Mouse (Mus musculus) urinary bladder, postnatal 36 days (tissue): ENCODE data around the gene Tmem91.
A peak's percentile ranks its signal among the peaks of the same experiment; 100 is the strongest.

Source experiments
- DNase-seq, 2 experiments: peaks; one replicate each; pipeline ENCODE4 v3.0.0; 2022; ENCODE audit warnings: low spot score in 2 of 2, mixed read lengths in 1 of 2

Gene Tmem91

DNA sequence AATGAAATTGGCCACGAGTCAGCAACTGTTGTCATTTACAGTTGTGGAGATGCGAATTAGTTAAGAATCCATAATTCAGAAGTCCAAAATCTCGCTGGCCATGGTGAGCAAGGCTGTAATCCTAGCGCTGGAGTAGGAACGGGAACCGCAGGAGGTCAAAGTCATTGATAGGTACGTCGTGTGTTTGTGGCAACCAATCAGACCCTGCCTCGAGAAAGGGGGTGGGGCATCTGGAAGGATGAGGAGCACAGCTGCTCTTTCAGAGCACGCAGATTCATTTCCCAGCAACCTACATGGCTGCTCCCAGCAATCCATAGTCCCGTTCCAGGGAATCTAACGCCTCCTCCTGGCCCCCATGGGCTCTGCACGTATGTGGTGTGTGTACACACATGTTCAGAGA is 24.9 kb upstream of the Tmem91 start:
- DNase-seq: no peak

DNA sequence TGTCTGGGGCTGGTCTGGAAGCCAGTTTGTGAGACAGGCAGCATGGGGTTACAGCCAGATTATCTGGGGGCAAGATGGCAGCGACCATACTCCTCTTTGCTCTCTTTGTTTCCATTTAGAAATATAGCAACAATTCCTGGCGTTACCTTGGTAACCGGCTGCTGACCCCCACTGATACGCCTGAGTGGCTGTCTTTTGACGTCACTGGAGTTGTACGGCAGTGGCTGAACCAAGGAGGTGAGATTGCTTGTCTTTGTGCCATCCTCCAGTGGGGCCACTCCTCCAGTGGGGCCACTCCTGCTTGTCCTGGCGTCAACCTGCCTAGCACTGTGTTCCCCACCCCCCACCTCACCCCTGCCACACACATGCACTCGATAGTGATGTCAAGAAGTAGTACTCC is 19.1 kb upstream of the Tmem91 start:
- no peak for DNase-seq

DNA sequence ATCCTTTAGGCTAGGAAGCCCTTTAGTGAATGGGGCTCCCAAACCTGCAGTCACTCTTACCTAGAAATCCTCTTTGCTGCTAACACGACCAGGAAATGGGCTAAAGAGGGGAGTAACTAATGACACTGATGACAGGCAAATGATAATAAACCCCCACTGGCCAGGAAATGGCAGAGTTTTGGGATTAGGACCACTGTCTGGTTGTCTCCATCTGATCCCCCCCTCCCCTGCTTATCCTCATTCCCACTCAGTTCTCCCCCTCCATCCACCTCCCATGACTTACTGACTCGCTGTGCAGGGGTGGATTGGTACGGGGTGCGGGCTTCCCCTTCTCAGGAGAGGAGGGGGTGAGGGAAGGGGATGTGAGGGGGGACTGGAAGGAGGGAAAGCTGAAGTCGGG is 15.1 kb upstream of the Tmem91 start:
- no peak for DNase-seq

DNA sequence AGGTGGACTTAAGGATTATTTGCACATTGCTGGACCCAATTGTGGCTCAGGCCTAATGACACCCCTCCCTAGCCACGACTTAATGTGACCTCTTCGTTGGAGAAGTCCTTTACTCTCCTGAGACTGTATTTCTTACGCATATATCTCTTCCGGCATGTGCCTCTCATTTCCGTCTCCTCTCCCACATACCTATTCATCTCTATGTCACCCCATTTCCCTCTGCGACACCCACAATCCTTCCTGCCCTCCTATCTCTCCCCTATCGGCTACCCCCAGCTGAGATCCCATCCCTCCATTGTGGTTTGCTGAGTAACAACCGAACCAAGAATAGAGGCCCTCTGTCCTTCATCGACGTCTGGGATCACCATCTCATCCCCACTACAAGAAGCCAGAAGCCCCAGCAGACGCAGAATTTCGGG is 14.6 kb upstream of the Tmem91 start:
- no peak for DNase-seq

DNA sequence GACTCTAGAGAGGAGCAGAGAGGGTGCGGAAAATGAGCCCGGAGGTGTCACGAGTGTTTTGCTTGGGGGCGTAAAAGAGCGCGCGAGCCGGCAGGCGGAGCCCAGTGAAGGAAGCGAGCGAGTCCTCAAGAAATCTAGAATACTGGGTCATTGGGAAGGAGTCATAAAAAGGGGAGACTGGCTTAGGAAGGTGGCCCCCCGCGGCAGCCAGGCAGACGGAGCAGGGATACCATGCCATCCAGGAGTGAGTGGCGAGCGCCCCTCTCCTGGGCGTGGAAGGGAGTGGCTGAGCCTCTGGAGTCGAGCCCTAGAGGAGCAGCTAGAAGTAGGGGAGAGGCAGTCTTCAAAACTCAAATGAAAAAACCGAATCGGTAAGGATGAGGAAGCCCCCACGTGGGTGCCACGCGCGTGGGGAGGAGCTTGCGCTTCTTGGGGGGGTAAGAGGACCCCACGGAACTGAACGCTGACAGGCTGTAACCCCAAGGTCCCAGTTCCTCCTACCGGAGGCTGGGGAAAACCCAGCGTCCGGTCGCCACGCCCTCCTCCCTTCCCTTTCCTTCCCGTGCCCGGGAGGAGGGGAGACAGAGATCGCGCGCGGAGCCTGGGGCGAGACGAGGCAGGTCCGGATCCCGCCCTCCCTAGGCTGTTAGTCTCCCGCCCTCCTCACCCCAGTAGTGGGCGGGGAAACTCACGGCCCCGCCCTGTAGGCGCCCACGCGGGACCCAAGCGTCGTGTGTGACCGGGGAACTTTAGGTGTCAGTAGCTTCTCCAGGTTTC is 14.0 kb upstream of the Tmem91 start:
- DNase-seq: peak; percentile 78 to 87

DNA sequence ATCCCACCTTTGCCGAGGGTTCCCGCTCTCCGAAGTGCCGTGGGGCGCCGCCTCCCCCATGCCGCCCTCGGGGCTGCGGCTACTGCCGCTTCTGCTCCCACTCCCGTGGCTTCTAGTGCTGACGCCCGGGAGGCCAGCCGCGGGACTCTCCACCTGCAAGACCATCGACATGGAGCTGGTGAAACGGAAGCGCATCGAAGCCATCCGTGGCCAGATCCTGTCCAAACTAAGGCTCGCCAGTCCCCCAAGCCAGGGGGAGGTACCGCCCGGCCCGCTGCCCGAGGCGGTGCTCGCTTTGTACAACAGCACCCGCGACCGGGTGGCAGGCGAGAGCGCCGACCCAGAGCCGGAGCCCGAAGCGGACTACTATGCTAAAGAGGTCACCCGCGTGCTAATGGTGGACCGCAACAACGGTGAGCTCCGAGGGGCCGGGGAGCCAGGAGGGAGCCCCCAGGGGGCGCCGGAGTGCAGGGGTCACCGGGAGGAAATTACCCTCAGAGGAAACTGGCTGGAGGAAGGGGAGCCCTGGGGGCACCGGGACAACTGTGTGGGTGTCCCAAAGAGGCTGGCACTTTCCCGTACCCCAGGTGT is 12.9 kb upstream of the Tmem91 start:
- DNase-seq: peak in 1 of 2 experiments; percentile 64

DNA sequence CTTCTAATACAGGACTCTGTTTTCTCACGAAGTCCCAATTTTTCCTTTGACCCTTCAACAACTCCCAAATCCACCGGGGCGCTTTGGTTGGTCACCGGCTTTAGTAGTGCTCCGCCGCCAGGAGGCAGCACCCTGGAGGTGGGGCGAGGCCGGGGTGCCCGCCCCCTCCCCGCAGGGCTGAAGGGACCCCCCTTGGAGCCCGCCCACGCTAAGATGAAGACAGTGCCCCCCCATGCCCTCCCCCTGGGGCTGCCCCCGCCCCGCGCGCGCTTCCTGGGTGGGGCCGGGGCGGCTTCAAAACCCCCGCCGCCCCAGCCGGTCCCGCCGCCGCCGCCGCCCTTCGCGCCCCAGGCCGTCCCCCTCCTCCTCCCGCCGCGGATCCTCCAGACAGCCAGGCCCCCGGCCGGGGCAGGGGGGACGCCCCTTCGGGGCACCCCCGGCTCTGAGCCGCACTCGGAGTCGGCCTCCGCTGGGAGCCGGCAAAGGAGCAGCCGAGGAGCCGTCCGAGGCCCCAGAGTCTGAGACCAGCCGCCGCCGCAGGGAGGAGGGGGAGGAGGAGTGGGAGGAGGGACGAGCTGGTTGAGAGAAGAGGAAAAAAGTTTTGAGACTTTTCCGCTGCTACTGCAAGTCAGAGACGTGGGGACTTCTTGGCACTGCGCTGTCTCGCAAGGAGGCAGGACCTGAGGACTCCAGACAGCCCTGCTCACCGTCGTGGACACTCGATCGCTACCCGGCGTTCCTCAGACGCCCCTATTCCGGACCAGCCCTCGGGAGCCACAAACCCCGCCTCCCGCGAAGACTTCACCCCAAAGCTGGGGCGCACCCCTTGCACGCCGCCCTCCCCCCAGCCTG is 11.9 kb upstream of the Tmem91 start, which contains the start of gene Tgfb1:
TSS of gene Tgfb1 (plus strand) at position 323 of the 852 bp plus-strand sequence.
- DNase-seq: peak; percentile 78 to 79

DNA sequence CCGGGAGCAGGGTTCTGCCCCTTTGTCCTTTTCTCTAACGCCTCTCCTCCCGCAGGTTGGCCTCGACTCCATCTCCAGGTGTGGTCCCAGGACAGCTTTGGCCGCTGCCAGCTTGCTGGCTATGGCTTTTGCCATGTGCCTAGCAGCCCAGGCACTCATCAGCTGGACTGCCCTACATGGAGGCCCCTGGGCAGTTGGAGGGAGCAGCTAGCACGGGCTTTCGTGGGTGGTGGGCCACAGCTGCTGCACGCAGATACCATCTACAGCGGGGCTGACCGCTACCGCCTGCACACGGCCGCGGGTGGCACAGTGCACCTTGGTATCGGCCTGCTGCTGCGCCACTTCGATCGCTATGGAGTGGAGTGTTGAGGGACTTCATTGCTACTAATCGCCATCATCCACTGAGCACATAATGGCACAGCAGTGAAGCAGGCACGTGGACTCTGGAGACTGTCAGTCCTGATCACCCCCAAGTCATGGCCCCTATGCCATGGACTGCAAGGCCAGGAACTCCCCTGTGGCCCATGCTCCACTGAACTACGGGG is 11.0 kb upstream of the Tmem91 start:
- DNase-seq: no peak

DNA sequence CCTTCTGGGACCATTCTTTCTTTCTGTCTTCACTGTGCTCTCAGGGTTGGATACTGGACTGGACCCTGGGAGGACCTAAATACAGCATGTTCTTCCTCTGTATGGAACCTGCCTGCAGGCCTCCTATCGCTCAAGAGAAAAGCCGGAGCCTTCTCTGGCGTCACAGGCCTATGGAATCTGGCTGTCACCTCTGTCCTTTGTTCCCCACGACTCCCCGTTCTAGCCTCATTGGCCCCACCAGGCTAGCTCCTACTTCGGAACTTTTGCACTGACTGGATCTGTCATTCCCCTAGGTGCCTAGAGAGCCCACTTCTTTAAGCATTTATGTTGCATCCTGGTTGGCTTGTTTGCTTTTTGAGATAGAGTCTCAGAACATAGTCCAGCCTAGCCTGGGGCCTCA is 9.7 kb upstream of the Tmem91 start:
- no peak for DNase-seq

DNA sequence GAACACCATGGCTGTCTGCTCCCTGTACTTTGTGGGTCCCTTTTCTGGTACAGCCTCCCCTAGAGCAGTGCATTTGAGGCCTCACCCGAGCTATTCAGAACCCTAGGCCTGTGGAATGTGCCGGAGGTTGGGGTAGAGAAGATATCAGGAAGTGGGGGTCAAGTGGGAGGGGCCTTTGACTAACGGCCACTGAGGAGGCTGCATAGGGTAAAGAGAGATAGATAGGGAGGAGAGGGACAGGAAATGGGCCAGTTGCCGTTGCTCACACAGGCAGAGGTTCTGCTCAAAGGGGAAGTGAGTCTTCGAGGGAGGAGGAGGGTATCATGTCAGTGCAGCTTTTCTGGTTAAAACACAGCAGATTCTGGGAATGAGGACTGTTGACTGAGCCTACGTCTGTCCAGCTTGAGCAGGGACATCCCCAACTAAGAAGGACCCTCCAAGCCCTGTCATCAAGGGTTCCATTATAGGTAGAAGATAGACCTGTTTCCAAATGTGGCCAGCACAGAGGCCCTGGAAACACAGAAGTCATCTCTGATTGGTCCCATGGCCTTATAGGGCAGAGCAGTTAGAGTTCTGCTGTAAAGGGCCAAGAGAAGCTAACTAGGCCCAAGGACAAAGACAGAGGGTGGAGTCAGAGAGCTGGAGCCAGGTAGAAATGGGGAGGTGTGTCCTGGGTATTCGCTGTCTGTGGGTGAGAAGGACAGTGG is 8.7 kb upstream of the Tmem91 start:
- no peak for DNase-seq

DNA sequence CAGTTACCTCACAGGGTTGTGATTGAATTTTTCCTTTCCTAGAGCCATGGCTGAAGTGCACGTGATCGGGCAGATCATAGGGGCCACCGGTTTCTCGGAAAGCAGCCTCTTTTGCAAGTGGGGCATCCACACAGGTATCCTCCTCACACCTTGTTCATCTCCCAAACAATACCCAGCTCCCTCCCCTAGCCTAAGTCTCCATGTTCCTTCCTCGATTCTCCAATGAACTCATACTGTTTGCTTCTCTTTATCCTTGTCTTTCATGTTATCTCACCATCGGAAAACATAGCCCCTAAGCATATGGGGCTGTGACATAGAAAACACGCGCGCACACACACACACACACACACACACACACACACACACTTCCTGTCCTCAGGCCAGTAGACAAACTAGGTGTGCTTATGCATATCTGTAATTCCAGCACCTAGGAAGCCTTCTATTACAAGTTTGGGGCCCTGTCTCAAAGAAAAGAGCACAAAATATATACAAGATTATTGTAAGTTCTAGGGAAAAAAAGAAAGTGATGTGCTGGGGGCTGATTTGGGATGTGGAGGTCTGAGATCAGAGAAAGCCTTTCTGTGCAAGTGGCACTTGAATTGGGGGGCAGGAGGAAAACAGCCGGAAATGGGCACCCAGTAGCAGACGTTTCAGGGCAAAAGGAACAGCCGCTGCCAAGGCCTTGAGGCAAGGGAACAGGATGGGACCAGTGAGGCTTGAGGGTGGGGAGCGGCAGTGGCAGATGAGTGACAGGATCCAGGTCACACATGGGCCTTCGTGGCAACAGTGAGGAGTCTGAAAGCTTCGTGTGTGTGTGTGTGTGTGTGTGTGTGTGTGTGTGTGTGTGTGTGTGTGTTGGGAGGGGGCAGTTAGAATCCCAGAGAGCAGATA is 6.6 kb upstream of the Tmem91 start:
- DNase-seq: no peak

DNA sequence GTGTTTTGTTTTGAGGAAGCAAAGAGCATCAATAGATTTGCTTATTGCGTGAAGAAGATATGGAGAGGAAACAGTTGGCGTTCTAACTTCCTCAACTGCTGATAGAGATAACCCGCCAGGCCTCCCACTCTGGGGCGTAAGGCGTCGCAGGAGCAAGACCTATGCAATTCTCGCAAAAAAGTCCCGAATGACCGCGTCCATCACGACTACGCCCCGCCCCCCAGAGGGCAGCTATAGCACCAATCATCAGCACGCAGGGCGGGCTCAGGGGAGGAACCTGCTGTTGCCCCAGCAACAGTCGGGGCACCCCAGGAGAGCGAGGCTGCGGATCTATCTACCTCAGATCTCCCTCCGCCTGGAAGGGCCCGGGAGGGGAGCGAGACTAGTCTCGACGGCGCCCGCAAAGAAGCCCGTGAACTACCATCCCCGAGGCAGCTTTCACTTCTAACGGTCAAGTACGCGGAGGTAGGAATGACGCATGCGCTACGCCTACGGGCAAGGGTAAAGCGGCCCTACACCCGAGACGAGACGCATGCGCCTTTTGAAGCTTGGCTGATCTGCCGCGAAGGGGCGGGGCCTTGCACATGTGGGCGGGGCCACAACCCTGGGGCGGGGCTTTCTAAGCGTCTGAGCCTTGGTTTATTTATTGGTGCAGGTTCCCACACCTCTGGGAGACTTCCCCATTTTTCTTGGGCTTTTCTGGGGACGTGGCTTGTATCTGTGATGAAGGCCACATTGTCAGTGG is 5.7 kb upstream of the Tmem91 start, which contains the start of gene B9d2:
TSS of gene B9d2 (plus strand) at position 267 of the 745 bp plus-strand sequence.
- DNase-seq: peak; percentile 96

DNA sequence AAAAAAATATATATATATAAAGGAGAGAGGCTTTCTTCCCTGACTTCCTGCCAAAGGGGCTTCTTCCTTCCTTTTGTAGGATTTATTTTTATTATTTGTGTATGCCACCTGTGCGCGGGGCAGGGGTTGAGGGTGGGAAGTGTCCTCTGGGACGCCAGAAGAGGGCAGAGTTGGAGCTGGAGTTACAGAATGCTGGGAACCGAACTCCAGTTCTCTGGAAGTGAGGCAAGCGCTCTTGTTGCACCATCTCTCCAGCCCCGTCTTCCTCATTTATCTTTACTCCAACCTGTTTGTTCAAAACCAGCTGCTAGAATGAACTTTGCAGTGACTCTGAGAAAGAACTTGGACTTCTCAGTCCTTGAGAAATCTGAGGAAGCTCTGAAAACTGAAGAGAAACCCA is 5.0 kb upstream of the Tmem91 start:
- DNase-seq: no peak

DNA sequence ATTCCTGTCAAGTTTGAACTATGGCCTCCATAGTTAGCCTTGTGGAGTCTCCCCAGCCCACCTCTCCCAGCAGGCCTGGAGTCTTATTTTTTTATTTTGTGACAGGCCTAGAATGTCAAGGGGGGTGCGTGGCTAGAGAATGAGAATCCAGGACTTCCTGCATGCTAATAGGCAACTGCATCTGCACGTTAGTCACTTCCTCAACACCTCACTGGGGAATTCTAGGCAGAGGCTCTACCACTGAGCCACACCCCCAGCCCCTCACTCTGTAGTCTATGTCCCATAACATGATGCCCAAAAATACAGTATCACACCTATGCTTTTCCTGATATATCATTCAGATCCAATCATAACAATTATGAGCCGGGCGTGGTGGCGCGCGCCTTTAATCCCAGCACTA is 2.0 kb upstream of the Tmem91 start:
- DNase-seq: no peak

DNA sequence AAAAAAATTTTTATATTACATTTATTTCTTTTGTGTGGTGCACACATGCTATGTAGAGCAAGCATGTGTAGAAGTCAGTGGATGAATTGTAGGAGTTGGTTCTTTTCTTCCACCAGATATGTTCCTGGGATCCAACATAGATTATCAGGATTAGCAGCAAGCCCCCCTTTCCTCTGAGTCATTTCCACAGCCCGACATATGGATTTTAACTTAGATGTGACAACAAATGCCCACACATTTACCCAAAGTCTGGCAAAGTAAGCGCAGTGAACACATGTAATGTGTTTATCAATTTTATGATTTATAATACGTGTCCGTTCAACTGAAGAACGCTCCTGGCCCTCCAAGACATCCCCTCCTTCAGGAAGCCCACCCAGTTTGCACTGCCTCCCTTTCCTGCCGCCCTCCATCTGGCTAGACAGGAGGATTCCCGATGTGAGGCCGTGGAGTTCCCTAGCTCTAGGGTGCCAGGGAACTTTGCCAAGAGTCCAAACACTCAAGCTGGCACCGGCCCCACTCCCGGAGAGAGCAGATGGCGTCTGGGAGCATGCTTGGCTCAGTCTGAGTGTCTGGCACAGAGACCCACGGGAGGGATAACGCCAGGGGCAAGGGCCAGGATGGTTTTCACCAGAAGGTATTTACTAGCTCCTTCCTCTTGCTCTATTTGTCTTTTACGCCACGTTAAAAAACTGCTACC is 1.3 kb upstream of the Tmem91 start:
- peak; percentile 26 to 80 for DNase-seq

DNA sequence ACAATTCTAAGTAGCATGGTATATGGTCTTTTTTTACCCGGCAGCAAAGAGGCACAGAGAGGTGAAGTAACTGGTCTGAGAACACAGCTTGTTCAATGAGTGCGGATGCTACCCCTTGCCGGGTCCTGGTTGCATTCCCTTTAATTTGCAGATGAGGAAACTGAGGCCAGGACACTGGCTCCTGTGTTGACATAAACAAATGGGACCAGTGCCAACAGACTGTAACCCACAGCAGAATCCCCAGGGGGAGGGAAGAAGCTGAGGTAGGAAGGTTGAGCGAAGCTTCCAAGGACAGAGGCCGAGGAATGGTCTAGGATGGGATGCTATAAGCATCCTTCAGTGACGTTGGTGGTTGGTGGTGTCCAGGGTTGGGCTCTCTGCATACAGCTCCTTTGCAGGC is 439 bp upstream of the Tmem91 start:
- no peak for DNase-seq

DNA sequence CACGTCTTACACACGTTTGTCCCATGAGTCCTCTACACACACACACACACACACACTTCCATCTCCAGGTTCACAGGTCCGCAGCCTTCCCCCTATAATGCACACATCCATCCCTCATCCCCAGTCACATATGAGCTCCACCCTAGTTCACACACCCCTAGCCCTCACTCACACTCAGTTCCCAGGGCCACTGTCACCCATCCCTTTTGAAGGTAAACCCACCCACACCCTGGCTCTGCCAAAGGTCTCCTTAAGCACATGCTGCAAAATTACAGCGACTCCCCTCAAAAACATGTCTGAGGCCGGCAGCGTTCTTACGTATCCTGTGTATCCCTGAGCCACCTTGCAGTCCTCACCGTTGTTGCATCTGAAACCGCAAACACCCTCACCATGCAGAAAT is 669 bp downstream of the Tmem91 start:
- DNase-seq: no peak

DNA sequence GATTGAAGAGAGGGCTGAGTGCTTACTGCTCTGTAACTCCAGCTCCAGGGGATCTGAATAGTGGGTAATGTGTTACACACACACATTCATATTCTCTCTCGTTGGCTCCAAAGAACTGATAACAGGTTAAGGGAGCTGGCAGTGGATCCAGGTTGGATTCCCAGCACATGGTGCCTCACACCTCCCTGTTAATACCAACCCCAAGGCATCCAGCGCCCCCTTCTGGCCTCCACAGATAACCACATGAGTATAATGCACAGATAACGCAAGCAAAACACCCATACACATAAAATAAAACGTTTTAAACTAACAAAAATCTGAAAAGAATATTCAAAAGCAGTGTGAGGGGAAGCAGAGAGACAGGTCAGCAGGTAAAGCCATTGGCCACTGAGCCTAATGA is 2.5 kb downstream of the Tmem91 start:
- DNase-seq: no peak

DNA sequence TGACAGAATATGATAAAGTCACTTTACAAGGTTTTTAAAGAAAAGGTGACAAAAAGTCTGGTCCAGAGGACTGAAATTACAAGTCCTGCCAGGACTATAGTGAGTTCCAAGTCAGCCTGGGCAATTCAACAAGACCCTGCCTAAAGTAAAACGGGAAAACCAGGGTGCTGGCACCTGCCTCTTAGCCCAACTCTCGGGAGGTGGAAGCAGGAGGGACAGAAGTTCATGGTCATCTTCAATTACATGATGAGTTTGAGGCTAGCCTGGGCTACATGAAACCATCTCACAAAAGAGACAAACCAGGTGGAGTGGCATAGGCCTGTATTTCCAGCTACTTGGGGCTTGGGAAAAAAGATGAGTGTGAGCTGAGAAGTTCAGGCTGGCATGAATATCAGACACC is 3.3 kb downstream of the Tmem91 start:
- no peak for DNase-seq
